Mouse (Mus musculus) ES-E14 (cell line): ENCODE measurements at regions not wholly inside any gene's neighbourhood (a gene's known extent, or its start where the extent isn't known, plus 50 kb on each side); places are given as distances from the start of the nearest gene placed in this dataset.

Experiments used
- HCFC1 ChIP-seq: IDR thresholded peaks from 2 replicates; pipeline ENCODE4 v1.6.1; 2012; ENCODE audit warnings: low read length, inconsistent platforms, borderline replicate concordance; ENCODE audit not compliant: insufficient read depth
- MAFK ChIP-seq: IDR thresholded peaks from 2 replicates; pipeline ENCODE4 v1.6.1; 2014; ENCODE audit warnings: mild to moderate bottlenecking, low read depth, low read length, inconsistent platforms; ENCODE audit not compliant: insufficient read depth

DNA sequence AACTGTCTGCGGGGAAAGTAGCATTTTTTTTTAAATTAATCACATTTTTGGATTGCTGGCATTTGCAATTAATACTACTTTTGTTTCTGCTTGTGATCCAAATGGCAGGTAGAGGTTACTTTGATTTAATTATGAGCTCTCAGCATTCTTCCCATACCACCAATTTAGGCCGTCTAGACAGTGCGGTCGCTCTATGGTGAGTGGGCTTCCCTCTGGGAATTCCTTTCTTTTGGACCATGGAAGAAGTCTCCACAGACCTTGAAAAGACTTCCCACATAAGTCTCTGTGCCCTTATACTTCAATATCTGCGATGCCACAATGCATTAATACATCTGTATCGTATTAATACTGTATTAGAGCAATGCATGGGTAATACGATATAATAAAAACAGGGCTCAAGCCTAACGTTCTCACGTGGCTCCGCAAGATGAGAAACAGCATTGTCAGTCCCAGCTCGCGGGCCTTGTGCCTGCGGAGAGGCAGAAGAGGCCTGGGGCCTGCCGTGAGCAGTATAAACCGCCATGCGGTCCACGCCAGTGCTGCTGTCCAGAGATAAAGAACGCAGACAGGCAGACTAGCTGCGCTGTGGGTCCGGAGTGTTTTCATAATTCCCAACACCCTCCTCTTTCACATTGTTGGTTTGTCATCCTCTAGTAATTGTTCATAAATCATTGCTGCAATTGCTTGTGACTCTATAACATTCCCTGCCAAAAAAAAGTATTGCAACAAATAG, 429.7 kb upstream of the Prickle1 start:
- no peak for TF ChIP-seq HCFC1
- TF ChIP-seq MAFK: no peak
